Mouse (Mus musculus) neural tube, embryonic 11.5 days (tissue): ENCODE results near the gene Adamts13. TPM values are rescaled to one million over a fixed set of nuclear protein-coding genes. Genes with fewer than 3 reads are reported as not detected.

Experiments
- ATAC-seq: fragments of 200-750 bp; cut with Nextera tagmentation; 2 replicates; pipeline ENCODE4 v1.8.0; 2017; ENCODE audit warnings: moderate number of reproducible peaks, mild to moderate bottlenecking, moderate TSS enrichment, moderate library complexity; ENCODE audit not compliant: insufficient read depth, low FRiP score, low TSS enrichment
- DNase-seq: peaks from one replicate; pipeline ENCODE4 v3.0.0-alpha.2; 2015; ENCODE audit warnings: low spot score
- H3K27ac ChIP-seq: fragments of 300-500 bp; sonication (generic); 2 replicates; pipeline ENCODE4 v1.5.1; 2014; ENCODE audit warnings: low read depth, mild to moderate bottlenecking, low read length
- H3K27me3 ChIP-seq: fragments of 300-500 bp; sonication (generic); 2 replicates; pipeline ENCODE4 v1.6.1; 2014; ENCODE audit warnings: mild to moderate bottlenecking, low read length, mixed read lengths; ENCODE audit not compliant: control insufficient read depth, insufficient read depth
- H3K36me3 ChIP-seq: fragments of 300-500 bp; sonication (generic); 2 replicates; pipeline ENCODE4 v1.6.1; 2014; ENCODE audit warnings: mild to moderate bottlenecking, low read length, moderate library complexity, mixed read lengths; ENCODE audit not compliant: control insufficient read depth, insufficient read depth
- H3K4me1 ChIP-seq: fragments of 300-500 bp; sonication (generic); 2 replicates; pipeline ENCODE4 v1.6.1; 2014; ENCODE audit warnings: low read length, mixed read lengths; ENCODE audit not compliant: control insufficient read depth, insufficient read depth
- H3K4me2 ChIP-seq: fragments of 300-500 bp; sonication (generic); 2 replicates; pipeline ENCODE4 v1.6.1; 2014; ENCODE audit warnings: low read depth, mild to moderate bottlenecking, moderate library complexity
- H3K4me3 ChIP-seq: fragments of 300-500 bp; sonication (generic); 2 replicates; pipeline ENCODE4 v1.5.1; 2014; ENCODE audit warnings: low read depth, low read length
- H3K9ac ChIP-seq: fragments of 300-500 bp; sonication (generic); 2 replicates; pipeline ENCODE4 v1.6.1; 2014; ENCODE audit warnings: mild to moderate bottlenecking, low read length
- H3K9me3 ChIP-seq: fragments of 300-500 bp; sonication (generic); 2 replicates; pipeline ENCODE4 v1.6.1; 2016; ENCODE audit warnings: low read length; ENCODE audit not compliant: control insufficient read depth
- WGBS: fragments of 180-500 bp; shearing (Covaris S2); extraction: QIAGEN DNeasy Blood & Tissue Kit; methylation state at CpG from one replicate; pipeline ENCODE4 v1.1.7; 2014; 5-methylcytosine and 5-hydroxymethylcytosine counted together
- polyA plus RNA-seq: library from polyadenylated mRNA; unstranded; fragments of >200 nt; fragmentation: Nextera tagmentation; extraction: Ambion mirVana; gene quantifications from 2 replicates; pipeline ENCODE4 v1.2.1, GENCODE M21; 2014

The Adamts13 gene
- polyA plus RNA-seq, result not detected in 2 replicates

- no peak within 1 kb of the TSS for H3K4me3 ChIP-seq
- DNase-seq, result no peak
- H3K9me3 ChIP-seq, result no peaks in the 10 kb centered on the region
- 75% methylated on average over 3 of the region's 3 CpGs for WGBS
- H3K9ac ChIP-seq, result no peak within 1 kb of the TSS
- no peaks in the 10 kb centered on the region for H3K27me3 ChIP-seq
- H3K4me1 ChIP-seq, result 0 out of 2 replicates have a peak, but pooled peaks cover 3% of the 10 kb centered on the region
- no peaks in the 10 kb centered on the region for H3K36me3 ChIP-seq
- H3K4me2 ChIP-seq, result no peak within 1 kb of the TSS
- ATAC-seq, result no peak
- no peak within 1 kb of the TSS for H3K27ac ChIP-seq
Observed at GRCm38 (mm10) chr2:26973116-26973515, at the start of gene Adamts13. Gene Adamts13 (plus strand): TSS chr2:26973416.

DNA sequence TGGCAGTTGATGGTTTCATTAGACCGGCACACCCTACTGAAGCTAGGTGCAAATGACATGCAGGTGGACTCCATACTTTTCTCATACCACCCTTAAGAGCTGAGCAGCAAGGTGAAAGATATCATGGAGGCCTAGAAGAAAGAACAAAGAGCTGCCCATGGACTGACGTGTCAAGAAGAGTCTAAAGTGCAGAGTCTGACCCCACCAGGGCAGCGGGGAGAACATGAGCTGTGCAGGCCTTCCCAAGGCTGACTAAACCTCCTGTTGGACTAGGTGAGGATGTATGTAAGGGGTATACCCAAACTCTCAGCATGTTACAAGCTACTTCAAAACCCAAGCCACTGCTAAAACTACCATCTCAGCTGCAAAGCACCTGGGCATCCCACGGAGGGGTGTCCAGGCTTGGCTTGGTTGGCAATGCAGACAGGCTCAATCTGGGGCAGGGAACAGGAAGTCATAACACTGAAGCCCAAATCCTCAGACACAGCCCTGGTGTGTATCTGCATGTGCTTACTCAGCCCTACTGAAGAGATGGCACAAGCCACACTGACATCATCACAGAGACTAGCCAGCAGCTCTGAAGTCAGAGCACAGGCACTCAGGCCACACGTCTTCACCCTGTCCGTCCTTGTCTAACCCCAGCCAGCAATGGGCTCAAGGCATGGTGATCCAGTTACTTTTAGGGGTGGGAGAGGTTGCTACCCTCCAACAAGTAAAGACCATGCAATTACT is 45.3 kb upstream of the Adamts13 start:
- no peaks in the 10 kb centered on the region for H3K9me3 ChIP-seq
- no peak overlapping the region for H3K4me3 ChIP-seq
- H3K4me2 ChIP-seq, result no peak overlapping the region
- no peak overlapping the region for H3K27ac ChIP-seq
- ATAC-seq (no peak), DNase-seq (no peak)
- H3K9ac ChIP-seq, result no peak overlapping the region
- H3K36me3 ChIP-seq, result peaks cover 18% of the 10 kb centered on the region
- peaks cover 15% of the 10 kb centered on the region; the same call in 1 of the 2 replicates for H3K4me1 ChIP-seq
- H3K27me3 ChIP-seq, result no peaks in the 10 kb centered on the region
- WGBS, result 91% methylated on average over 6 of the region's 6 CpGs

- Histone ChIP-seq H3K27ac (no peak overlapping the region), H3K4me1 (peaks cover 15% of the 10 kb centered on the region; the same call in 1 of the 2 replicates), H3K4me3 (no peak overlapping the region), H3K36me3 (peaks cover 5% of the 10 kb centered on the region), H3K9ac (no peak overlapping the region), H3K9me3 (no peaks in the 10 kb centered on the region), H3K4me2 (no peak overlapping the region), H3K27me3 (no peaks in the 10 kb centered on the region)
- peak; percentile 58 for DNase-seq
- 53% methylated on average over 1 of the region's 1 CpGs for WGBS
- ATAC-seq, result no peak
Observed at GRCm38 (mm10) chr2:26930390-26930789, 42.8 kb upstream of the Adamts13 start.

- Histone ChIP-seq H3K4me2 (peak overlapping the region; percentile 88), H3K27ac (peak overlapping the region; percentile 78), H3K36me3 (peaks cover 2% of the 10 kb centered on the region; the same call in 1 of the 2 replicates), H3K27me3 (no peaks in the 10 kb centered on the region), H3K9ac (peak overlapping the region; percentile 96), H3K4me1 (peaks cover 15% of the 10 kb centered on the region; the same call in 1 of the 2 replicates), H3K4me3 (peak overlapping the region; percentile 96), H3K9me3 (no peaks in the 10 kb centered on the region)
- WGBS, result 3% methylated on average over 45 of the region's 49 CpGs
- ATAC-seq (peak; percentile 45; the same call in 1 of the 2 replicates), DNase-seq (no peak)
Observed at GRCm38 (mm10) chr2:26932473-26933303, 40.5 kb upstream of the Adamts13 start.

GRCm38 (mm10) chr2:26933304-26934055 is 39.7 kb upstream of the Adamts13 start, which contains the start of the genes Surf4 and Stkld1:
Gene Surf4 (minus strand): TSS chr2:26933928.
Gene Stkld1 (plus strand): TSS chr2:26934047.
- WGBS, result under 1% methylated on average over 49 of the region's 70 CpGs
- Histone ChIP-seq H3K36me3 (peaks cover 2% of the 10 kb centered on the region; the same call in 1 of the 2 replicates), H3K27ac (peak within 1 kb of the TSS; percentile 78), H3K27me3 (no peaks in the 10 kb centered on the region), H3K9ac (peak within 1 kb of the TSS; percentile 96), H3K9me3 (no peaks in the 10 kb centered on the region), H3K4me2 (peak within 1 kb of the TSS; percentile 88), H3K4me3 (peak within 1 kb of the TSS; percentile 96), H3K4me1 (peaks cover 15% of the 10 kb centered on the region; the same call in 1 of the 2 replicates)
- ATAC-seq (peak; percentile 88), DNase-seq (peak; percentile 96)

DNA sequence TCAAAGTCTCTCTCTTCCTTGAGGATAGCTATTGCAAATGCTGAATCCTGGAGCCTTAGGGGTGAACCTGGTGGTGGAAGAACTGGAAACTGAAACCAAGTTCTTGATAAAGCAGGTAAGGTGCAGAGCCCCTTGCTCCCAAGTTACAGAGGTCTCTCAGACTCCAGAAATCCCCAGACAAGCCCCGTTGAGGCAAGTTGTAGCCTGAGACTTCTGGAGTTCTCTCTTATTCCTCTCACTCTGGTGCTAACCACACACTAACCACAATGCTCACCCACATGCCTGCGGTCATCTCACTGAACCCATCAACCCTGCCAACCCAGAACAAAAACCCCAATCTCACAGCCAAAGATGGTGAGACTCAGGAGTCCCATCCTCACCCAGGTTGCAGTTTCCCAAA is 37.9 kb upstream of the Adamts13 start:
- ATAC-seq, result no peak
- H3K9ac ChIP-seq, result no peak overlapping the region
- no peak overlapping the region for H3K4me3 ChIP-seq
- WGBS, result 94% methylated on average over 2 of the region's 2 CpGs
- peaks cover 15% of the 10 kb centered on the region; the same call in 1 of the 2 replicates for H3K4me1 ChIP-seq
- no peaks in the 10 kb centered on the region for H3K9me3 ChIP-seq
- H3K36me3 ChIP-seq, result no peaks in the 10 kb centered on the region
- DNase-seq, result no peak
- no peaks in the 10 kb centered on the region for H3K27me3 ChIP-seq
- H3K27ac ChIP-seq, result no peak overlapping the region
- H3K4me2 ChIP-seq, result no peak overlapping the region

DNA sequence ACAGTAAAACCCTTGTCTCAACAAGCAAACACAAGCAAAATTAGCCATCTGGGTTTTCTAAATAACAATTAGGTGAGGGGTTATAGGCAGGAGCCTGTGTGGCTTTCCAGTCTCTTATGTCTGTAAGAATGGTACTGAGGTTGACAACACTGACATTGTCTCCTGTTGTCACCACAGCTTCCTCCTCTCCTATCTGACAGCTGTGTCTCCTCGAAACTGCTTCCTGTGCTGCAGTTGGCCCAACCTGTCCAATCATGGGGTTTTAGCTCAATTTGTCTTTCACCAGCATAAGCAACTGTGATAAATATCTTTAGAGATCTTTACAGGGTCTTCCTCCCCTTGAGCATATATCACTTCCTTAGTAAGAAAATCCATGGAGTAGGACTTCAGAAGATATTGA is 36.8 kb upstream of the Adamts13 start:
- Histone ChIP-seq H3K27ac (no peak overlapping the region), H3K4me2 (no peak overlapping the region), H3K4me1 (peaks cover 8% of the 10 kb centered on the region; the same call in 1 of the 2 replicates), H3K4me3 (no peak overlapping the region), H3K27me3 (no peaks in the 10 kb centered on the region), H3K36me3 (no peaks in the 10 kb centered on the region), H3K9ac (no peak overlapping the region), H3K9me3 (no peaks in the 10 kb centered on the region)
- no peak for ATAC-seq
- no peak for DNase-seq
- 73% methylated on average over 1 of the region's 1 CpGs for WGBS

GRCm38 (mm10) chr2:26941539-26941938 is 31.7 kb upstream of the Adamts13 start:
- Histone ChIP-seq H3K4me3 (no peak overlapping the region), H3K36me3 (no peaks in the 10 kb centered on the region), H3K4me2 (no peak overlapping the region), H3K27me3 (no peaks in the 10 kb centered on the region), H3K27ac (no peak overlapping the region), H3K9me3 (no peaks in the 10 kb centered on the region), H3K9ac (no peak overlapping the region), H3K4me1 (no peaks in the 10 kb centered on the region)
- WGBS, result 45% methylated on average over 5 of the region's 5 CpGs
- no peak for DNase-seq
- ATAC-seq, result no peak
